Mouse (Mus musculus) C2C12 (cell line): ENCODE measurements around the gene Rad51b.

Experiments used
- CEBPB ChIP-seq: IDR thresholded peaks from one replicate; pipeline ENCODE4 v1.6.1; 2011; ENCODE audit warnings: low read depth, mild to moderate bottlenecking, control low read depth, moderate library complexity
- CTCF ChIP-seq: IDR thresholded peaks from one replicate; pipeline ENCODE4 v1.5.1; 2011; ENCODE audit not compliant: control insufficient read depth, insufficient read depth, insufficient read length
- MAX ChIP-seq: IDR thresholded peaks from one replicate; pipeline ENCODE4 v1.6.1; 2011; ENCODE audit warnings: mild to moderate bottlenecking, control low read depth
- MYOD1 ChIP-seq: IDR thresholded peaks from one replicate; pipeline ENCODE4 v1.6.1; 2011; ENCODE audit warnings: low read depth; ENCODE audit not compliant: control insufficient read depth, insufficient read length
- MYOG ChIP-seq: IDR thresholded peaks from one replicate; pipeline ENCODE4 v1.6.1; 2011; ENCODE audit not compliant: control insufficient read depth, insufficient read length; ENCODE audit errors: extremely low read depth
- USF1 ChIP-seq: IDR thresholded peaks from one replicate; pipeline ENCODE4 v1.6.1; 2011; ENCODE audit warnings: low read depth, mild to moderate bottlenecking, control low read depth, moderate library complexity

GRCm38 (mm10) chr12:79436035-79436434 lies 139.0 kb downstream of the Rad51b start:
- TF ChIP-seq CTCF (no peak), MAX (no peak), CEBPB (no peak), USF1 (no peak), MYOG (no peak), MYOD1 (no peak)
